ENCODE assay signal across 8 mouse cellular contexts in the genomic region with DNA sequence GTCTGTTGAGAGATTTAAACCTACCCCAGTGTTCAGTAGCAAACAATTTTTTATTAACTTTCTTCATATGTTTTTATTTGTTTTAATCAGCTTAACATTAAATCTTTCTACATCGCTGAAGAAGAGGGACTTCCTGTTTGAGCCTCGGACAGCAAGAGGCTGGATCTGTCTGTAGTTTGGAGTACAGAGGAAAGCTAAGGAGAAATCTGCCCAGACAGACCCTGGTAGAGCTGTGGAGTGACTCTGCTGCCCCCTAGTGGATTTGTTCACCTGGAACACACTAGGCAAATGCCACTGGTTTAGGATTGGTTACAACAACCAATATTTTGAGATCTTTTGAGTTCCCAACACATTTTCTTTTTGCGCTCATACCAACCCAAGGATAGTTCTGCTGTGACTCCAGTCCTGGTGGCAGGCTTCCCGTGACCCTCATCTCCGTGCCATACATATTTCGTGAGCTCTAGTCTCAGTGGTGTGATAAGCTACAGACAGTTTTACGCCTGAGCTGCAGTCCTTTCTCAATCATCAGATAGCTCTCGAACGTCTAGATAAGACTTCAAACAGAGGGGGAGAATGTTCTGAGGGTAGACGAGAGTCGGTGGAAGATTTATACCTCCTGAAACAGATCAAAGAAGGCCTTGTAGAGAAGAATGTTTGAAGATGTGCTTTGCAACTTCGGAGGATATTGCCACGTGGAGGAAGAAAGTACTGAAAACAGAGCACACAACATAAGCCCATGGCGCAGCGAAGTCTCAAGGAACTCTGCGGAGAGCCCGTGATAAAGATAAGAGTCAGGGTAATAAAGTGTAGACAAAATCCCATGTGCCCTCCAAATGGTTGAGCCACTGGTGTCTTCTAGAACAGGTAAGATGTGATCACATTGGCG.
DNase-seq lines count a peak whose midpoint lies in the region; ATAC-seq and TF ChIP-seq lines count a peak whose summit lies in the region.

No protein-coding gene starts in this region.

- peak; percentile 73 for ATAC-seq in erythroid progenitor cell, adult 5-6 weeks (replicated peaks; ENCODE audit: low FRiP score, poor library complexity, severe bottlenecking)
- no peak for ATAC-seq in heart, embryonic 13.5 days (ENCODE audit: extremely low read depth, insufficient number of reproducible peaks, low FRiP score, low TSS enrichment)
- ATAC-seq in kidney, postnatal 0 days (replicated peaks; ENCODE audit: low FRiP score, low read depth), result peak; percentile 90

- peaks cover 12% of the 10 kb centered on the region for H3K4me1 ChIP-seq in heart, embryonic 13.5 days
- H3K4me1 ChIP-seq in kidney, postnatal 0 days (replicated peaks; ENCODE audit: insufficient read depth, low read length), result no peaks in the 10 kb centered on the region
- no peaks in the 10 kb centered on the region for H3K4me1 ChIP-seq in liver, adult 2 months (ENCODE audit: control insufficient read depth, insufficient read depth, low read length)

- no peak overlapping the region for H3ac ChIP-seq in myocyte (ENCODE audit: control insufficient read depth, insufficient read length)

- H3K9ac ChIP-seq in heart, embryonic 13.5 days, result peak overlapping the region; percentile 41
- no peak overlapping the region for H3K9ac ChIP-seq in kidney, postnatal 0 days (ENCODE audit: low read depth, low read length)
- H3K9ac ChIP-seq in liver, adult 2 months (ENCODE audit: low read depth, low read length), result no peak overlapping the region

- WGBS in heart, embryonic 13.5 days, result 16% methylated on average over 18 of the region's 18 CpGs
- WGBS in kidney, postnatal 0 days, result 31% methylated on average over 18 of the region's 18 CpGs
- WGBS in liver, adult 2 months, result 28% methylated on average over 18 of the region's 18 CpGs

- no peak overlapping the region for H3K27ac ChIP-seq in heart, embryonic 13.5 days (replicated peaks)
- H3K27ac ChIP-seq in kidney, postnatal 0 days, result no peak overlapping the region
- H3K27ac ChIP-seq in liver, adult 2 months (replicated peaks; ENCODE audit: insufficient read depth, low read depth, low read length), result no peak overlapping the region

- no peaks in the 10 kb centered on the region for H3K9me3 ChIP-seq in heart, embryonic 13.5 days
- H3K9me3 ChIP-seq in kidney, postnatal 0 days (replicated peaks; ENCODE audit: low read length), result no peaks in the 10 kb centered on the region

- DNase-seq in CD4-positive helper T cell, adult 2 months (ENCODE audit: low read depth, low spot score), result peak; percentile 82
- DNase-seq in brain, embryonic 14.5 days (ENCODE audit: low read depth), result peak; percentile 93
- peak; percentile 97 for DNase-seq in kidney, postnatal 0 days (ENCODE audit: low spot score)
- DNase-seq in liver, adult 2 months (ENCODE audit: extremely low read depth, low read depth, low spot score), result peak; percentile 61
- peak; percentile 89 for DNase-seq in splenic B cell, adult 2 months (ENCODE audit: low read depth, low spot score)

- no peaks in the 10 kb centered on the region for H3K27me3 ChIP-seq in heart, embryonic 13.5 days (replicated peaks)
- no peaks in the 10 kb centered on the region for H3K27me3 ChIP-seq in kidney, postnatal 0 days (ENCODE audit: insufficient read depth, low read length)
- H3K27me3 ChIP-seq in liver, adult 2 months (ENCODE audit: control insufficient read depth, insufficient read depth, low read length), result no peaks in the 10 kb centered on the region
- H3K27me3 ChIP-seq in myocyte (ENCODE audit: control insufficient read depth, insufficient read depth, insufficient read length), result no peaks in the 10 kb centered on the region
- H3K27me3 ChIP-seq in splenic B cell, adult 2 months (ENCODE audit: control insufficient read depth, insufficient read depth, low read length, poor library complexity, severe bottlenecking), result no peaks in the 10 kb centered on the region

- no peaks in the 10 kb centered on the region for H3K36me3 ChIP-seq in heart, embryonic 13.5 days
- no peaks in the 10 kb centered on the region for H3K36me3 ChIP-seq in kidney, postnatal 0 days (ENCODE audit: insufficient read depth, low read length)
- H3K36me3 ChIP-seq in liver, adult 2 months (ENCODE audit: control insufficient read depth, insufficient read depth, low read length), result no peaks in the 10 kb centered on the region
- H3K36me3 ChIP-seq in myocyte (ENCODE audit: control insufficient read depth, insufficient read depth), result no peaks in the 10 kb centered on the region
- H3K36me3 ChIP-seq in splenic B cell, adult 2 months (ENCODE audit: control insufficient read depth, insufficient read depth, low read length, poor library complexity, severe bottlenecking), result no peaks in the 10 kb centered on the region

- no peak for TF ChIP-seq POLR2A in brain, embryonic 14.5 days (IDR thresholded peaks at IDR 0.05; ENCODE audit: borderline replicate concordance, extremely low read depth, insufficient read depth, insufficient read length, poor library complexity, severe bottlenecking)
- no peak for TF ChIP-seq POLR2A in liver, adult 2 months (IDR thresholded peaks at IDR 0.05; ENCODE audit: extremely low read depth, insufficient read depth, low read length)
- no peak for TF ChIP-seq POLR2A in myocyte (IDR thresholded peaks at IDR 0.05; ENCODE audit: insufficient read length, low read depth)

- peak; percentile 81; the same call in 1 of the 2 replicates for TF ChIP-seq CTCF in brain, embryonic 14.5 days (IDR thresholded peaks at IDR 0.05; ENCODE audit: borderline replicate concordance, extremely low read depth, insufficient read depth, insufficient read length)
- TF ChIP-seq CTCF in kidney, postnatal 0 days (IDR thresholded peaks at IDR 0.05; ENCODE audit: low read depth), result peak; percentile 98
- peak; percentile 68; the same call in 1 of the 2 replicates for TF ChIP-seq CTCF in liver, adult 2 months (IDR thresholded peaks at IDR 0.05; ENCODE audit: low read depth, low read length)

- peak overlapping the region; percentile 29 for H3K4me3 ChIP-seq in heart, embryonic 13.5 days
- H3K4me3 ChIP-seq in kidney, postnatal 0 days (replicated peaks; ENCODE audit: low read depth, low read length), result no peak overlapping the region
- H3K4me3 ChIP-seq in liver, adult 2 months (ENCODE audit: insufficient read depth, low read depth, low read length), result no peak overlapping the region
- no peak overlapping the region for H3K4me3 ChIP-seq in myocyte

- H3K79me2 ChIP-seq in liver, adult 2 months (ENCODE audit: control insufficient read depth, insufficient read depth, low read length), result no peaks in the 10 kb centered on the region
- H3K79me2 ChIP-seq in myocyte (ENCODE audit: control insufficient read depth, insufficient read depth), result no peaks in the 10 kb centered on the region

- peak overlapping the region; percentile 63 for H3K4me2 ChIP-seq in heart, embryonic 13.5 days
- H3K4me2 ChIP-seq in kidney, postnatal 0 days (ENCODE audit: low read length), result peak overlapping the region; percentile 34; the same call in 1 of the 2 replicates
- H3K4me2 ChIP-seq in myocyte (ENCODE audit: low read depth), result peak overlapping the region; percentile 60

TF ChIP-seq in myocyte, 11 proteins besides CTCF, POLR2A, EP300 and RAD21:
- TF ChIP-seq TCF12 (IDR thresholded peaks at IDR 0.05; ENCODE audit: insufficient read depth, poor library complexity, severe bottlenecking) (no peak), E2F4 (IDR thresholded peaks at IDR 0.05; ENCODE audit: insufficient read depth) (no peak), REST (IDR thresholded peaks at IDR 0.05; ENCODE audit: insufficient read depth, insufficient read length) (no peak), CEBPB (IDR thresholded peaks at IDR 0.05; ENCODE audit: insufficient read depth, poor library complexity, severe bottlenecking) (no peak), USF1 (IDR thresholded peaks at IDR 0.05; ENCODE audit: low read depth) (no peak)
